Mouse (Mus musculus) testis, adult 10 weeks (tissue): ENCODE measurements around the gene Erich6b. TPM values are rescaled to one million over a fixed set of nuclear protein-coding genes. Genes with fewer than 3 reads are reported as not detected.

Source experiments
- polyA plus RNA-seq: library from polyadenylated mRNA; stranded (reverse); fragments of 350-450 nt; fragmentation: Illumina TruSeq; extraction: RNeasy Lipid Tissue Mini Kit (QIAGEN cat#74804); gene quantifications from one replicate; pipeline ENCODE4 v1.2.3, GENCODE M21; 2014; ENCODE audit warnings: low read depth, low replicate concordance

Erich6b gene
- polyA plus RNA-seq = 14.3 TPM

DNA sequence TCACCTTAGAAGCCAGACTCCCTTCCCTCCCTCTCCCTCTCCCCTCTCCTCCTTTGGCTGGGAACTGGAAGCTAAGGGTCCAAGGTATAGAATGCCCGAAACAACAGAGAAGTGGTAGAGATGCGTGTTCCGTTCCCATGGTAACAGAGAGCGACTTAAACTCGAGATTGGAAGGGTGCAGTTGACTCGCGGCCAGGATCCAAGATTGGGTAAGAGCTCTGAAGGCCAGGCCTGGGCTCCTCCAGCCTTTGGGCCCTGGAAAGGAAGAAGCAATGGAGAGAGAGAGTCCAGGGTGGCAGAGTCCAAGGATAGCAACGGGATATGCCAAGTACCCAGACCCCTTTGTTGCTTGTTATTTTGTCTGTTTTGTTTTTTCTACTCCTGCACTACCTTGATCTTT, at the start of gene Erich6b:
TSS of gene Erich6b (plus strand) at position 180 of the 400 bp plus-strand sequence.

DNA sequence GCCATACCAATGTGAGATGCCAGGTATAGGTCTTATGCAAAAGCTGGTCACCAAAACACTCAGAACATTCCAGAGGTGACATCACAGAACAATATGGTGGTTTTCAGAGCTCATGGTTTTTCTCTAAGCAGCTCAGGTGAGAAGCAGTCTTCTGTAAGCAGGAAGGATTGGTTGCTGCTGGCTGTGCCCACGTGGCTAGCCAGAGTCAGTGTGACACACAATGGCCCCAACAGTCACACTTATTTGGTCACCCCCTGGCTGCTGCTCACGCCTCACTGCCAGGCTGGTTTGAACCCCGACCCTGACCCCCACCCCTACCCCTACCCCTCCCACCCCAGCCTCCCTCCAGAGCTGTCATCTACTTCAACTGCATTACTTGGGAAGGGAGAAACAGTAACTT, 49.1 kb upstream of the Erich6b start, which contains the start of gene Spert:
TSS of gene Spert (minus strand) at position 139 of the 400 bp plus-strand sequence.

Other genes with a start within 250 kb of the Erich6b start
- not detected for gene Siah3, start 186.3 kb upstream of the Erich6b start, polyA plus RNA-seq
- 220 TPM for gene Spert, start 49.1 kb upstream of the Erich6b start, polyA plus RNA-seq
- 26.9 TPM for gene Cog3, start 112.3 kb downstream of the Erich6b start, polyA plus RNA-seq
- gene Slc25a30, start 144.8 kb downstream of the Erich6b start, polyA plus RNA-seq = 26.6 TPM
- 2,638 TPM for gene Tpt1, start 202.8 kb downstream of the Erich6b start, polyA plus RNA-seq